Mouse (Mus musculus): ENCODE results near the gene Spock1.
"Not testable (repeated sequence)": the region's sequence is repeated elsewhere in the genome, so short reads cannot be mapped to it uniquely, and the experiment has no call there.

DNA sequence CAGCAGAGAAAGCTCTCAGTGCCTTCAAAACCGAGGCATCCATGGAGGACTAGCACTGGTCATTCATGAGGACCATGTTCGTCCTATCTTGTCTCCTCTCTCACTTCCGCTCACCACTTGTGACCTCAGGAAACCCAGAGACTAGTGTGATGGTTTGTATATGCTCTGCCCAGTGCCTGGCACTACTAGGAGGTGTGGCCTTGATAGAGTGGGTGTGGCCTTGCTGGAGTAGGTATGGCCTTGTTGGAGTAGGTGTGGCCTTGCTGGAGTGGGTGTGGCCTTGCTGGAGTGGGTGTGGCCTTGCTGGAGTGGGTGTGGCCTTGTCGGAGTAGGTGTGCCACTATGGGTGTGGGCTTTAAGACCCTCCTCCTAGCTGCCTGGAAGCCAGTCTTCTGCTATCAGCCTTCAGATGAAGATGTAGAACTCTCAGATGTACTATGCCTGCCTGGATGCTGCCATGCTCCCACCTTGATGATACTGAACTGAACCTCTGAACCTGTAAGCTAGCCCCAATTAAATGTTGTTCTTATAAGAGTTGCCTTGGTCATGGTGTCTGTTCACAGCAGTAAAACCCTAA, 318.7 kb downstream of the Spock1 start:
- not testable (repeated sequence) for TF ChIP-seq GATA1 (IDR thresholded peaks at IDR 0.05; ENCODE audit: borderline replicate concordance, low read length); FLI1 (IDR thresholded peaks at IDR 0.05; ENCODE audit: low read length)

All from megakaryocyte, embryonic 14.5 days (primary cell).